Mouse (Mus musculus) midbrain, embryonic 14.5 days (tissue): ENCODE results near the gene Shc1. TPM values are rescaled to one million over a fixed set of nuclear protein-coding genes. Genes with fewer than 3 reads are reported as not detected.

Source experiments
- ATAC-seq: fragments of 200-750 bp; cut with Nextera tagmentation; 2 replicates; pipeline ENCODE4 v1.8.0; 2017; ENCODE audit warnings: moderate number of reproducible peaks, moderate library complexity; ENCODE audit not compliant: low FRiP score, low TSS enrichment
- DNase-seq: peaks from one replicate; pipeline ENCODE4 v3.0.0-alpha.2; 2015
- H3K27ac ChIP-seq: fragments of 300-500 bp; sonication (generic); replicated peaks from 2 replicates; pipeline ENCODE4 v1.5.1; 2014; ENCODE audit warnings: mild to moderate bottlenecking, low read depth, low read length, moderate library complexity
- H3K27me3 ChIP-seq: fragments of 300-500 bp; sonication (generic); 2 replicates; pipeline ENCODE4 v1.6.1; 2014; ENCODE audit warnings: low read length, control low read depth, mixed read lengths; ENCODE audit not compliant: control insufficient read depth, insufficient read depth
- H3K36me3 ChIP-seq: fragments of 300-500 bp; sonication (generic); 2 replicates; pipeline ENCODE4 v1.6.1; 2014; ENCODE audit warnings: low read length, control low read depth; ENCODE audit not compliant: control insufficient read depth, insufficient read depth
- H3K4me1 ChIP-seq: fragments of 300-500 bp; sonication (generic); 2 replicates; pipeline ENCODE4 v1.6.1; 2014; ENCODE audit warnings: mild to moderate bottlenecking, antibody characterized with exemption, low read length, control low read depth; ENCODE audit not compliant: control insufficient read depth, insufficient read depth
- H3K4me2 ChIP-seq: fragments of 300-500 bp; sonication (generic); 2 replicates; pipeline ENCODE4 v1.6.1; 2014; ENCODE audit warnings: mild to moderate bottlenecking, low read length, moderate library complexity
- H3K4me3 ChIP-seq: fragments of 300-500 bp; sonication (generic); replicated peaks from 2 replicates; pipeline ENCODE4 v1.5.1; 2014; ENCODE audit warnings: low read depth, low read length
- H3K9ac ChIP-seq: fragments of 300-500 bp; sonication (generic); replicated peaks from 2 replicates; pipeline ENCODE4 v1.6.1; 2014; ENCODE audit warnings: mild to moderate bottlenecking, low read length, moderate library complexity
- H3K9me3 ChIP-seq: fragments of 300-500 bp; sonication (generic); 2 replicates; pipeline ENCODE4 v1.6.1; 2016; ENCODE audit warnings: low read length, control low read depth, mixed read lengths; ENCODE audit not compliant: control insufficient read depth
- WGBS: fragments of 180-500 bp; shearing (Covaris S2); extraction: QIAGEN DNeasy Blood & Tissue Kit; methylation state at CpG from one replicate; pipeline ENCODE4 v1.1.7; 2014; 5-methylcytosine and 5-hydroxymethylcytosine counted together
- polyA plus RNA-seq: library from polyadenylated mRNA; unstranded; fragments of >200 nt; fragmentation: Nextera tagmentation; extraction: Ambion mirVana; gene quantifications from 2 replicates; pipeline ENCODE4 v1.2.1, GENCODE M21; 2014

Gene Shc1
- polyA plus RNA-seq, 1 experiment from 2014 or later: 10.2 TPM

DNA sequence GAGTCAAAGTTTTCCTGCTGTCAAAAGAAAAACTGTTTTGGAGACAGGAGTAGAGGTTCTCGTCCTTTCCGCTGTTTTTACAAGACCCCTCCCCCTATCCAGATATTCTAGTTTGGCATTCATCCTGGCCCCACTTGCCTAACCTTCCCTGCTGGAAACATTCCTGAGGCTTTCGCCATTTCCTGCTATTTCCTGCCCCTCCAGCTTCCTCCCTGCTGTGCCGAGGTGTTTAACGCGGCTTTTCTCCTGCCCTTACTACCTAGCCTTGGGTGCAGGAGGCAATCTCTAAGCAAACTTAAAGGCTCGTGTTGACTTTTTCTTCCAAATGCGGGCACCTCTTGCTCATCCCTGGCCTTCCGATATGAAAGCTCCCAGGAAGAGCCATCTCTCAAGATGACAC, 1.3 kb downstream of the Shc1 start:
- Histone ChIP-seq H3K4me2 (peak overlapping the region; percentile 93), H3K27ac (peak overlapping the region; percentile 77; the same call in 1 of the 2 replicates), H3K4me3 (peak overlapping the region; percentile 56), H3K36me3 (peaks cover 6% of the 10 kb centered on the region; the same call in 1 of the 2 replicates), H3K4me1 (peaks cover 22% of the 10 kb centered on the region), H3K27me3 (no peaks in the 10 kb centered on the region), H3K9me3 (no peaks in the 10 kb centered on the region), H3K9ac (peak overlapping the region; percentile 58)
- WGBS: 6% methylated on average over 9 of the region's 9 CpGs
- DNase-seq (peak; percentile 18), ATAC-seq (no peak)

DNA sequence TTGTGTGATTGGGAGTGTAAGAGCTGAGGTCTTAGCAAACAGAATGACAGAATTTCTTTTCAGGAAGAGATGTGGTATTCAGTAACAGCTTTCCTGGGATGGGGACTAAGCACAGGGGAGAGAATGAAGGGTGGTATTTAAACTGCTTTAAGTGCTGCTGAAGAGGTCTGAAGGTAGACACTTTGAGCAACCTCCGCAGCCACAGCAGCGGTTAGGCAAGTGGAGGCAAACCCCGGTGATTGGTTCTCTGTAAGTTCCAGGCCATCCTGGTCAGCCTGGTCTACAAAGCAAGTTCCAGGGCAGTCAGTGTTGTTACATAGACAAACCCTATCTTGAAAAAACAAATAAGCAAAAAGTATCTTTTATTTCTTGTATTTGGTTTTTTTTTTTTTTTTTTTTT, 1.7 kb downstream of the Shc1 start:
- Histone ChIP-seq H3K4me1 (peaks cover 22% of the 10 kb centered on the region), H3K36me3 (peaks cover 6% of the 10 kb centered on the region; the same call in 1 of the 2 replicates), H3K9me3 (no peaks in the 10 kb centered on the region), H3K27ac (no peak overlapping the region), H3K4me2 (peak overlapping the region; percentile 93), H3K27me3 (no peaks in the 10 kb centered on the region), H3K4me3 (peak overlapping the region; percentile 56), H3K9ac (no peak overlapping the region; the same call in 1 of the 2 replicates)
- ATAC-seq (no peak), DNase-seq (no peak)
- 37% methylated on average over 3 of the region's 3 CpGs for WGBS

DNA sequence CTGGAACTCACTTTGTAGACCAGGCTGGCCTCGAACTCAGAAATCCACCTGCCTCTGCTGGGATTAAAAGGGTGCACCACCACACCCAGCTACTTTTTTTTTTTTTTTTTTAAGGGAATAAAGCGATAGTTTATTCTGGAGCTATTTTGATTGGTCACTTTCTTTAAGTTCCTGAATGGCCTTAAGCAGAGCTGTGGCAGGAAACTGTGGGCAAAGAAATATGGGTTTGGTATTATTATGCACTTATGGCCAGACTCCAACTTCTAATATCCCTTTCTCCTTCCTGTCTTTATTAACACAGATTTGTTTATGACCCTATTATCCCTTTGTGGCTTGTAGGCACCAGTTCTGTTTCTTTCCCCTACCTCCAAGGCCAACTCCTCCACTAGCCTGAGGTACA, 2.2 kb downstream of the Shc1 start:
- ATAC-seq (no peak), DNase-seq (no peak)
- Histone ChIP-seq H3K27ac (no peak overlapping the region), H3K27me3 (no peaks in the 10 kb centered on the region), H3K4me3 (no peak overlapping the region), H3K9me3 (no peaks in the 10 kb centered on the region), H3K4me2 (peak overlapping the region; percentile 51; the same call in 1 of the 2 replicates), H3K4me1 (peaks cover 22% of the 10 kb centered on the region), H3K9ac (no peak overlapping the region), H3K36me3 (peaks cover 6% of the 10 kb centered on the region; the same call in 1 of the 2 replicates)
- 75% methylated on average over 2 of the region's 2 CpGs for WGBS

DNA sequence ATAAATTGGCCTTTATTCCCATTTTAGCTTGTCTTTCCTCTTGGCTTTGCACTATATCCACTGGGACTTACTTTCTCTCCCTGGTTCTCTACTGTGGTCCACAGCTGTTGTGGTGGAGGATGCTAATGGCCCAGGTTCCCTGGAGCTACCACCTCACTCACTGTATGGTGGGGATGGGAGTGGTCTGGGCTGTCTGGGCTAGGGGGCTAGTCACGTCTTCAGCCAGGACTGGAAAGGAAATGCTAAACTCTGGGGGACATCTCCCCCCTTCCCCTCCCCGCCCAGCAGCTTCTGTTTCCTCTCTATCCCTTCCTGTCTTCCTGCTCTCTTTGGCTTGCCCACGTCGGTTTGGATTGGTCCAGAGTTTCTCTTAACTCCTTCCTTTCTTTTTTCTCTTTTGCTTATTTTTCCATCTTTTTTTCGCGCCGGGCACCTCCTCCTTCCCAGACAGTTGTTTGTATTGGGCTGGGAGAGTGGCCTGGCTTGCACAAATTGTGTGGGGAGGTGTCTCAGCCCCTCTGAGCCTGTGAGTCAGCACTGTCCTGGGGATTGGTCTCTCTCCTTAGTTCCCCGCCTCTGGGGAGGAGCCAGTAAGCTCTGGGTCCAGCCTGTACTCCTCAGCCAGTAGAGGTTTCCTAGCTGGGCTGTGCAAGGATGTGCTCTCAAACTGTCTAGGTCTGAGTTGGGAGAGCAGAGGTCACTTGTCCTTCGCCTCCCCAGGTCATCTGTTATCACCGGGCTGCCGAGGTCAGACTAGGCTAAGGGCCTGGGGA, 2.9 kb downstream of the Shc1 start:
- Histone ChIP-seq H3K36me3 (0 out of 2 replicates have a peak, but pooled peaks cover under 1% of the 10 kb centered on the region), H3K4me1 (peaks cover 22% of the 10 kb centered on the region), H3K4me2 (peak overlapping the region; percentile 51), H3K27ac (no peak overlapping the region), H3K27me3 (no peaks in the 10 kb centered on the region), H3K9me3 (no peaks in the 10 kb centered on the region), H3K4me3 (peak overlapping the region; percentile 25), H3K9ac (peak overlapping the region; percentile 49)
- ATAC-seq (no peak), DNase-seq (peak; percentile 65)
- WGBS: 6% methylated on average over 11 of the region's 11 CpGs

DNA sequence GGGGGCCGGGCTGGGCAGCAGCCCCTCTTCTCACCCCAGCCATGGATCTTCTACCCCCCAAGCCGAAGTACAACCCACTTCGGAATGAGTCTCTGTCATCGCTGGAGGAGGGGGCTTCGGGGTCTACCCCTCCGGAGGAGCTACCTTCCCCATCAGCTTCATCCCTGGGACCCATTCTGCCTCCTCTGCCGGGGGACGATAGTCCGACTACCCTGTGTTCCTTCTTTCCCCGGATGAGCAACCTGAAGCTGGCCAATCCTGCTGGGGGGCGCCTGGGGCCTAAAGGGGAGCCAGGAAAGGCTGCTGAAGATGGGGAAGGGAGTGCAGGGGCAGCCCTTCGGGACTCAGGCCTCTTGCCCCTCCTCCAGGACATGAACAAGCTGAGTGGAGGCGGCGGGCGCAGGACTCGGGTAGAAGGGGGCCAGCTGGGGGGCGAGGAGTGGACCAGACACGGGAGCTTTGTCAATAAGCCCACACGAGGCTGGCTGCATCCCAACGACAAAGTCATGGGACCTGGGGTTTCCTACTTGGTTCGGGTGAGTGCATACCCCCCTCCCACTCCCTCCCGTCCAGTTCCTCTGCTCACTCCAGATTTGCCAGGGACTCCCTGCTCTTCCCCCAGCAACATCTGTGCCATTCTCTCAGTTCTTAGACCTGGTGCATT, 3.7 kb downstream of the Shc1 start:
- Histone ChIP-seq H3K27ac (no peak overlapping the region), H3K36me3 (peaks cover 1% of the 10 kb centered on the region; the same call in 1 of the 2 replicates), H3K27me3 (no peaks in the 10 kb centered on the region), H3K4me3 (peak overlapping the region; percentile 25), H3K4me2 (peak overlapping the region; percentile 51), H3K4me1 (peaks cover 22% of the 10 kb centered on the region), H3K9me3 (no peaks in the 10 kb centered on the region), H3K9ac (peak overlapping the region; percentile 49)
- ATAC-seq (no peak), DNase-seq (peak; percentile 17)
- 8% methylated on average over 22 of the region's 22 CpGs for WGBS

DNA sequence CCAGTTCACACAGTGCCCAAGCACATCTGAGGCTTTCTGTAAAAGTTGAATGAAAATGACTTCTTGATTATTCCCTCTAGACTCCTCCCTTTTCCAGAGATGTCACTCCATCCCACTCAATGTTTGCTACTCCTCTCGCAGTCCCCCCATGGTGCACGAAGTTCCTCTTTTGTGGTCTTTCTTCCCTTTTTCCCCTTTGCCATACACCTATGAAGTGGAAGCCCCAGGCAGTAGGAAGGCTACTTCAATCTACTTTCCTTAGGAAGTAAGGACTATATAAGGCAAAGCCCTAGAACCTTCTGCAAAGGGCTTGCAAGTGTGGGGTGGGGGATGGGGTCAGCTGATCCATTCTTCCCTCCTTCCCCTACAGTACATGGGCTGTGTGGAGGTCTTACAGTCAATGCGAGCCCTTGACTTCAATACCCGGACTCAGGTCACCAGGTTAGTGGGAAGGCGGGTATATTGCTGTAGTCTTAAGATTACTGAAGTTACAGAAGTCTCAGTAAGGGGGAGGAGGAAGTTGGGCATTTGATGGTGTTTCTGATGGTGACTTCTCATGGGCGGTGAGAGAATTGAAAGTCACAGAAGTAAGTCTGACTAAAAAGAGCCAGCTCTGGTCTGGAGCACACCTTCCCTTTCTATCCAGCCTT, 4.4 kb downstream of the Shc1 start:
- DNase-seq: no peak
- Histone ChIP-seq H3K4me3 (no peak overlapping the region), H3K36me3 (peaks cover 7% of the 10 kb centered on the region), H3K4me2 (peak overlapping the region; percentile 51), H3K9ac (no peak overlapping the region; the same call in 1 of the 2 replicates), H3K4me1 (peaks cover 17% of the 10 kb centered on the region), H3K9me3 (no peaks in the 10 kb centered on the region), H3K27me3 (no peaks in the 10 kb centered on the region), H3K27ac (no peak overlapping the region)
- ATAC-seq: no peak
- 70% methylated on average over 6 of the region's 6 CpGs for WGBS

DNA sequence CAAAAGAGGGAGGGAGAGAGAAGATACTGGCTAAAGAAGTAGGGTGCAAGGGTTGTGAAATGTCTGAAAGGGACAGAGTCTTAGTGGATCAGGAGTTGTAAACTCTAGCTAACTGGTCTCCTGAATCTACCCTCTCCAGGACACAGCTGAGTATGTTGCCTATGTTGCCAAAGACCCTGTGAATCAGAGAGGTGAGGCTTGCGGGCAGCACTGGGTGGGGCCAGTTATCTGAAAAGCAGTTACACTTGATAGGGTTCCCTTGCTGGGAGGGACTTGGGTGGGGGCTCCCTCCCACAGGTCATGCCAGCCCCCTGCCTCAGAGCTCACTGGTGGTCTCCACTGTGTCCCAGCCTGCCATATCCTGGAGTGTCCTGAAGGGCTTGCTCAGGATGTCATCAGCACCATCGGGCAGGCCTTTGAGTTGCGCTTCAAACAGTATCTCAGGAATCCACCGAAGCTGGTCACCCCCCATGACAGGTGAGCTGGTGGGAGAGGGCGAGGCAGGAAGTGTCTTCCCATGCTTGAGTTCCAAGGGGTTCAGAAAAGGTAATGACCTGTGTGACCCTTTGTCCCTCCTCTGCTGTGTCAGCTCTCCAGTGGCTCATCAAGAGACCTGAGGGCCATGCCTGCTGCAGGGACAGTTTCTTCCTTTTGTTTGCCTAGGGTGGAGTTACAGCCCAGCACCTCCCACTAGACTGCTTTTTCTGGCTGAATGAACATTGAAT, 6.3 kb downstream of the Shc1 start:
- WGBS: 94% methylated on average over 5 of the region's 5 CpGs
- no peak for ATAC-seq
- Histone ChIP-seq H3K27ac (no peak overlapping the region), H3K27me3 (no peaks in the 10 kb centered on the region), H3K36me3 (peaks cover 7% of the 10 kb centered on the region), H3K4me1 (peaks cover 11% of the 10 kb centered on the region), H3K4me3 (no peak overlapping the region), H3K4me2 (no peak overlapping the region), H3K9me3 (no peaks in the 10 kb centered on the region), H3K9ac (no peak overlapping the region)
- DNase-seq: no peak

DNA sequence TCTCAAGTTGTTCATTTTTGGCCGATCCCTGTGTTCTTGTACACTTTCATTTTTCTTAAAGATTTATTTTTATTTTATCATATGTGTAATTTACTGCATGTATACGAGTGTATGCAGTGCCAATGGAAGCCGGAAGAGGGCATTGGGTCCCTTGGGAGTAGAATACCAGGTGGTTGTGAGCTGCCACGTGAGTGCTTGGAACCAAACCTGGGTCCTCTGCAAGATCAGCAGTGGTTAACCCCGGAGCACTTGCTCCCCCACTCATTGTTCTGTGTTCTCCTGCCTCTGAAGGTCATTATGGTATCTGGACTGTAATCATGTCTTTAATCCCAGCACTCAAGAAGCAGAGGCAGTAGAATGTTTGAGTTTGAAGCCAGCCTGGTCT, 6.9 kb downstream of the Shc1 start:
- Histone ChIP-seq H3K27me3 (no peaks in the 10 kb centered on the region), H3K4me2 (no peak overlapping the region), H3K27ac (no peak overlapping the region), H3K4me1 (peaks cover 7% of the 10 kb centered on the region; the same call in 1 of the 2 replicates), H3K9ac (no peak overlapping the region), H3K9me3 (no peaks in the 10 kb centered on the region), H3K4me3 (no peak overlapping the region), H3K36me3 (peaks cover 7% of the 10 kb centered on the region)
- no peak for ATAC-seq
- WGBS: 91% methylated on average over 5 of the region's 5 CpGs
- no peak for DNase-seq
